Mouse (Mus musculus) adrenal gland, adult (tissue): ENCODE data around the gene Usp43.

ENCODE experiments used
- DNase-seq, 2 experiments: peaks; one replicate each; pipeline ENCODE4 v3.0.0; 2022 to 2023; ENCODE audit warnings: low spot score in 1 of 2; ENCODE audit not compliant: inconsistent age in 2 of 2

The Usp43 gene

DNA sequence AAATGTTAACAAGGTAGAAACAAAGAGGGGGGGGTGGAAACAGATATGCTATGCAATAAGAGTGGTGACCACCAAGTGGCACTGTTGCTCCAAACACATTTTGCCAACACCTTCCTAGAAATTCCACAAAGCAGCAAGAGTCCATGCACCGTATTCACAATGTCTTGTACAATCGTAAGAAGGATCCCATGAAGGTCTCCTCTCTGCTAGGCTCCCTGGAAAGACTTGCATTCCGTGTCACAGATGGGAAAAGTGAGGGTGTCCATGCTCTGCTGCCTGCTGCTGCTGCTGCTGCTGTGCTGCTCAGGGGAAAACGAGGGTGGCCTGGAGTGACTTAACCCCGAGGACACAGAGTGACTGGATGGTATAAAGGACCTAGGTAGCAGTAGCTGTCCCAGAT, 102.3 kb downstream of the Usp43 start:
- peak; percentile 5 to 55 for DNase-seq

DNA sequence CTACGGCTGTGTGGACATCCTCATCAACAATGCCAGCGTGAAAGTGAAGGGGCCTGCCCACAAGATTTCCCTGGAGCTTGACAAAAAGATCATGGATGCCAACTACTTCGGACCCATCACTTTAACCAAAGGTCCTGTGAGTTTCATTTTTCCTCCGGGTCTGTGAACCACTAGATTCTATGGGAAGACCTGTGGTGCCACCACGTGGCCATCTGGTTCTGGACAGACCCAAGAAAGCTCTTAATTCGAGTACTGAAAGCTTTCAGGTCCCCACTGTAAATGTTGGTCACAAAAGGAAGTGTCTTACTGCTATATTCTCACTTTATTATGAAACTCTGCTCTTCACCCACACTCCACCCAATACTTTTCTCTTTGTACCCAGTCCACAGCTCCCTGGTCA, 110.4 kb downstream of the Usp43 start:
- peak; percentile 12 to 43 for DNase-seq

DNA sequence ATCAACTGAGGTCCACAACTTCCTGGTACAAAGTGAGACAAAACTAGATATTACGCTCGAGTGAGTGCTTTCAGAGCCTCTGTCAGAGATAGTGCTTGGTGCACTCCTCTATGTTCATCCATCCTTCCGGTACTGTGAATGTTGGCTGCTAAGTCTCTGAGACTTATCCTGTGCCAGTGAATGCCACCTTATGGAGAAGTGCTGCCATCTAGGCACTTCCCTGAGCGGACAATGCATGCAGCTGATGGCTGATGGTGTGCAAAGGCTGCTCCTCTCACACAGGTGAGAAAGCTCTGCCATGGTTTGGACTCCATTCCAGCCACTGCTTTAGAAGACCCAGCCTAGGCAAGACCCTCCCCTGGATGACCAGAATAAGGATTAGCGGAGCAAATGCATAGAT, 113.9 kb downstream of the Usp43 start:
- DNase-seq, result no peak

DNA sequence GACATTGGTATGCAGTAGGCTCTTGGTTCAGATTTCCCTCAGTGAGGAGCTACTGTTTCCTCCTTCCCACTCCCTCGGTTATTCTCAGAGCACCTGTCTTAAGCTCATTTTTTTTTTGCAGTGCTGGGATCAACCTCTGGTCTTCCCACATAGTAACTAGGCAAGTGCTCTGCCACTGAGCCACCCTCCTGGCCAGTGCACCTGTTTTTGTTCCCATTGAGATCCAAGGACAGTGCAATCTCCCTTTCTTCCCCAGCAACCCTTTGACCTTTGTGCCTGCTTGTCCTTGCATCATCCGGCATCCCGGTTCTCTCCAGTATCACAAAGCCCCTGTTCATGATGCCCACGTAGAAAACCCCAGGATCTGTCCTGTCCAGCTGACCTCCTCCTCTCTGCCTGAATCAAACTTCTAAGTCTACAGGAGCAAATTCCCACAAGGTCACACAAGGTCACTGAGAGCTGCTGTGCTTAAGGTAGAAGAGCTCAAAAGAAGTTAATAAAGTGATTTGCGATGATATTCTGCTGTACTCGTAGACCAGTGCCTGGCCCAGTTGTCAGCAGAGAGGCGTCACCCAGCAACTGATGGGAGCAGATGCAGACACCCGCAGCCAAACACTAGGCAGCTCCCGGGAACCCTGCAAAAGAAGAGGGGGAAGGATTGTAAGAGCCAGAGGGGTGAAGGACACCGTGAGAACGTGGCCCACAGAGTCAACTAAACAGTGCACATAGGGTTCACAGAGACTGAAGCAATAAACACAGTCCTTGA, 114.9 kb downstream of the Usp43 start:
- no peak for DNase-seq

DNA sequence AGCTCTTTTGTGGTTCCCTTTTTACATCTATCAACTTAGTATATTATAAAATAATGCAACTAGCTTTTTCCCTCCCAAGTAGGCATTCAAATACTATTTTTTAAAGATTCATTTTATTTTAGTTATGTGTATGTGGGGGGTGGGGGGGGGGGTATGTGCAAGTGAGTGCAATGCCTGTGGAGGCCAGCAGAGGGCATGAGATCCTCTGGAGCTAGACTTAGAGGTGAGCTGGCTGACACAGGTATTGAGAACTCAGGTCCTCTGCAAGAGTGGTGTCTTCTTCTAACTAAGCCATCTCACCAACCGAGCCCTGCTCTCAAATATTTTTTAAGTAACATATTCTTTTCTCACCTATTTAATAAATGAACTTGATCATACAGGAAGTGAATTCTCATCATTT, 116.4 kb downstream of the Usp43 start:
- no peak for DNase-seq
